Mouse (Mus musculus) heart, embryonic 16.5 days (tissue): ENCODE measurements around the gene Dtx2. TPM values are rescaled to one million over a fixed set of nuclear protein-coding genes. Genes with fewer than 3 reads are reported as not detected.

Experiments used
- ATAC-seq: fragments of 200-750 bp; cut with Nextera tagmentation; replicated peaks from 2 replicates; pipeline ENCODE4 v1.8.0; 2017; ENCODE audit warnings: moderate number of reproducible peaks; ENCODE audit not compliant: insufficient read depth, low FRiP score; ENCODE audit errors: extremely low read depth
- H3K27ac ChIP-seq: fragments of 300-500 bp; sonication (generic); 2 replicates; pipeline ENCODE4 v1.5.1; 2014; ENCODE audit warnings: mild to moderate bottlenecking, low read length, control low read depth, moderate library complexity
- H3K27me3 ChIP-seq: fragments of 300-500 bp; sonication (generic); 2 replicates; pipeline ENCODE4 v1.6.1; 2014; ENCODE audit warnings: low read length, mixed read lengths; ENCODE audit not compliant: control insufficient read depth, insufficient read depth
- H3K36me3 ChIP-seq: fragments of 300-500 bp; sonication (generic); 2 replicates; pipeline ENCODE4 v1.6.1; 2014; ENCODE audit not compliant: control insufficient read depth, insufficient read depth
- H3K4me1 ChIP-seq: fragments of 300-500 bp; sonication (generic); 2 replicates; pipeline ENCODE4 v1.6.1; 2014; ENCODE audit warnings: low read length, mixed read lengths; ENCODE audit not compliant: control insufficient read depth, insufficient read depth
- H3K4me2 ChIP-seq: fragments of 300-500 bp; sonication (generic); 2 replicates; pipeline ENCODE4 v1.6.1; 2014; ENCODE audit warnings: low read depth, mild to moderate bottlenecking, control low read depth, low read length
- H3K4me3 ChIP-seq: fragments of 300-500 bp; sonication (generic); 2 replicates; pipeline ENCODE4 v1.5.1; 2014; ENCODE audit warnings: mild to moderate bottlenecking, control low read depth, low read length
- H3K9ac ChIP-seq: fragments of 300-500 bp; sonication (generic); 2 replicates; pipeline ENCODE4 v1.6.1; 2014; ENCODE audit warnings: low read length, control low read depth
- H3K9me3 ChIP-seq: fragments of 300-500 bp; sonication (generic); replicated peaks from 2 replicates; pipeline ENCODE4 v1.6.1; 2016; ENCODE audit warnings: low read length; ENCODE audit not compliant: control insufficient read depth
- WGBS: fragments of 180-500 bp; shearing (Covaris S2); extraction: QIAGEN DNeasy Blood & Tissue Kit; methylation state at CpG from one replicate; pipeline ENCODE4 v1.1.7; 2014; 5-methylcytosine and 5-hydroxymethylcytosine counted together
- polyA plus RNA-seq: library from polyadenylated mRNA; unstranded; fragments of >200 nt; fragmentation: Nextera tagmentation; extraction: Ambion mirVana; gene quantifications from 2 replicates; pipeline ENCODE4 v1.2.1, GENCODE M21; 2015

Gene Dtx2
- polyA plus RNA-seq, 1 experiment from 2014 or later, result 22.5 TPM

- Histone ChIP-seq H3K9ac (no peak overlapping the region), H3K4me2 (no peak overlapping the region), H3K36me3 (no peaks in the 10 kb centered on the region), H3K27me3 (no peaks in the 10 kb centered on the region), H3K4me1 (peaks cover 4% of the 10 kb centered on the region), H3K27ac (no peak overlapping the region), H3K4me3 (no peak overlapping the region), H3K9me3 (no peaks in the 10 kb centered on the region)
- ATAC-seq, result no peak
- 71% methylated on average over 6 of the region's 6 CpGs for whole genome bisulfite sequencing
These were observed 24.4 kb upstream of the Dtx2 start for GRCm38 (mm10) chr5:135970247-135970646.

- WGBS, result 78% methylated on average over 7 of the region's 7 CpGs
- Histone ChIP-seq H3K4me2 (no peak overlapping the region), H3K9ac (no peak overlapping the region), H3K4me3 (no peak overlapping the region), H3K27me3 (no peaks in the 10 kb centered on the region), H3K36me3 (no peaks in the 10 kb centered on the region), H3K4me1 (no peaks in the 10 kb centered on the region), H3K9me3 (no peaks in the 10 kb centered on the region), H3K27ac (no peak overlapping the region)
- no peak for ATAC-seq
These were observed 22.7 kb upstream of the Dtx2 start for GRCm38 (mm10) chr5:135971876-135972275.

- H3K4me1 ChIP-seq, result no peaks in the 10 kb centered on the region
- no peaks in the 10 kb centered on the region for H3K9me3 ChIP-seq
- H3K27ac ChIP-seq, result no peak within 1 kb of the TSS
- no peak within 1 kb of the TSS for H3K4me2 ChIP-seq
- ATAC-seq, result no peak
- WGBS, result 19% methylated on average over 9 of the region's 9 CpGs
- no peak within 1 kb of the TSS for H3K4me3 ChIP-seq
- no peaks in the 10 kb centered on the region for H3K36me3 ChIP-seq
- no peaks in the 10 kb centered on the region for H3K27me3 ChIP-seq
- H3K9ac ChIP-seq, result no peak within 1 kb of the TSS
These were observed 20.2 kb upstream of the Dtx2 start, which contains the start of gene Ssc4d for GRCm38 (mm10) chr5:135974365-135974764. TSS of gene Ssc4d (minus strand) at chr5:135974531.

- Histone ChIP-seq H3K9me3 (no peaks in the 10 kb centered on the region), H3K27me3 (no peaks in the 10 kb centered on the region), H3K36me3 (no peaks in the 10 kb centered on the region), H3K27ac (no peak overlapping the region), H3K9ac (no peak overlapping the region), H3K4me3 (no peak overlapping the region), H3K4me1 (no peaks in the 10 kb centered on the region), H3K4me2 (no peak overlapping the region)
- WGBS, result 91% methylated on average over 8 of the region's 8 CpGs
- no peak for ATAC-seq
These were observed 18.5 kb upstream of the Dtx2 start for GRCm38 (mm10) chr5:135975893-135976668.

GRCm38 (mm10) chr5:135979381-135979780 is 15.2 kb upstream of the Dtx2 start:
- H3K27ac ChIP-seq, result no peak overlapping the region
- H3K4me3 ChIP-seq, result no peak overlapping the region
- no peak for ATAC-seq
- WGBS, result 81% methylated on average over 5 of the region's 5 CpGs
- H3K27me3 ChIP-seq, result no peaks in the 10 kb centered on the region
- H3K9ac ChIP-seq, result no peak overlapping the region
- H3K4me2 ChIP-seq, result no peak overlapping the region
- H3K4me1 ChIP-seq, result no peaks in the 10 kb centered on the region
- H3K9me3 ChIP-seq, result no peaks in the 10 kb centered on the region
- H3K36me3 ChIP-seq, result no peaks in the 10 kb centered on the region

- ATAC-seq, result no peak
- no peak within 1 kb of the TSS for H3K4me3 ChIP-seq
- H3K27ac ChIP-seq, result no peak within 1 kb of the TSS
- H3K4me2 ChIP-seq, result no peak within 1 kb of the TSS
- H3K9ac ChIP-seq, result no peak within 1 kb of the TSS
- WGBS, result 61% methylated on average over 8 of the region's 8 CpGs
- no peaks in the 10 kb centered on the region for H3K27me3 ChIP-seq
- no peaks in the 10 kb centered on the region for H3K9me3 ChIP-seq
- no peaks in the 10 kb centered on the region for H3K4me1 ChIP-seq
- no peaks in the 10 kb centered on the region for H3K36me3 ChIP-seq
These were observed 14.7 kb upstream of the Dtx2 start, which contains the start of gene Zp3 for GRCm38 (mm10) chr5:135979904-135980303. TSS of gene Zp3 (plus strand) at chr5:135980099.

GRCm38 (mm10) chr5:135982398-135982797 is 12.2 kb upstream of the Dtx2 start:
- 0 out of 2 replicates have a peak, but pooled peaks have one; percentile 23 for ATAC-seq
- Histone ChIP-seq H3K9ac (no peak overlapping the region), H3K4me1 (no peaks in the 10 kb centered on the region), H3K9me3 (no peaks in the 10 kb centered on the region), H3K27ac (no peak overlapping the region), H3K36me3 (no peaks in the 10 kb centered on the region), H3K4me2 (no peak overlapping the region), H3K4me3 (no peak overlapping the region), H3K27me3 (no peaks in the 10 kb centered on the region)
- 30% methylated on average over 6 of the region's 6 CpGs for WGBS

- Histone ChIP-seq H3K9me3 (no peaks in the 10 kb centered on the region), H3K36me3 (no peaks in the 10 kb centered on the region), H3K4me1 (no peaks in the 10 kb centered on the region), H3K9ac (no peak overlapping the region), H3K27ac (no peak overlapping the region), H3K4me3 (no peak overlapping the region), H3K27me3 (no peaks in the 10 kb centered on the region), H3K4me2 (no peak overlapping the region)
- 63% methylated on average over 6 of the region's 6 CpGs for WGBS
- no peak for ATAC-seq
These were observed 10.0 kb upstream of the Dtx2 start for GRCm38 (mm10) chr5:135984546-135985044.

GRCm38 (mm10) chr5:135987248-135987647 is 7.4 kb upstream of the Dtx2 start:
- no peak for ATAC-seq
- 42% methylated on average over 11 of the region's 11 CpGs for WGBS
- H3K9ac ChIP-seq, result no peak overlapping the region
- H3K36me3 ChIP-seq, result no peaks in the 10 kb centered on the region
- no peak overlapping the region for H3K4me2 ChIP-seq
- H3K27me3 ChIP-seq, result no peaks in the 10 kb centered on the region
- no peaks in the 10 kb centered on the region for H3K9me3 ChIP-seq
- H3K4me3 ChIP-seq, result no peak overlapping the region
- no peaks in the 10 kb centered on the region for H3K4me1 ChIP-seq
- H3K27ac ChIP-seq, result no peak overlapping the region
